Mouse (Mus musculus) myocyte (in vitro differentiated cells): ENCODE results near the gene Tnnt2.
A peak's percentile ranks its signal among the peaks of the same experiment; 100 is the strongest.

ENCODE experiments used
- MAX ChIP-seq: IDR thresholded peaks from one replicate; pipeline ENCODE4 v1.6.1; 2011; ENCODE audit warnings: low read depth, mild to moderate bottlenecking, control low read depth
- MYOD1 ChIP-seq, 3 experiments: IDR thresholded peaks; one replicate each; pipeline ENCODE4 v1.6.1; 2011; ENCODE audit warnings: control low read depth in 2 of 3, low read depth in 2 of 3, mild to moderate bottlenecking in 2 of 3, moderate library complexity in 1 of 3; ENCODE audit not compliant: insufficient read length in 2 of 3, control insufficient read depth in 1 of 3
- POLR2A ChIP-seq: IDR thresholded peaks from one replicate; pipeline ENCODE4 v1.6.1; 2011; ENCODE audit warnings: low read depth, mild to moderate bottlenecking, control low read depth, moderate library complexity; ENCODE audit not compliant: insufficient read length
- USF1 ChIP-seq: IDR thresholded peaks from one replicate; pipeline ENCODE4 v1.6.1; 2011; ENCODE audit warnings: low read depth, mild to moderate bottlenecking, control low read depth, moderate library complexity

DNA sequence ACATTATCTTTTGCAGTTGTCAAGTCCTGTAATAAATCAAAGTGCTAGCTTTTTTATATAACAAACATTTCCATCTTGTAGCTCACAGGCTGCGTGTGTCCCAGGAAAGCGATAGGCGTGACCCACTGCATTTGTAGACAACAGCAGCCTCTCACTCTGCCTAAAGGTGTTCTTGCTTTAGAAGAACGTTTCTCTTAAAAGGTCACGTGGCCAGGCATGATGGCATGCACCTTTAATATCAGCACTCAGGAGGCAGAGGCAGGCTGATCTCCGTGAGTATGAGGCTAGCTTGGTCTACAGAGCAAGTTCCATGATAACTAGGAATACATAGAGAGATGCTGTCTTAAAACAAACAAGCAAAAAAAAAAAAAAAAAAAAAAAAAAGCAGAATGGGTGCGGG is 22.4 kb downstream of the Tnnt2 start:
- no peak for TF ChIP-seq MAX
- TF ChIP-seq USF1 = no peak
- no peak for TF ChIP-seq MYOD1 (IDR thresholded peaks at IDR 0.05; ENCODE audit: control insufficient read depth in 1 of 3, insufficient read length in 2 of 3, low read depth in 2 of 3)
- TF ChIP-seq POLR2A = peak; percentile 21
